Mouse (Mus musculus) cerebellum, postnatal 4 days (tissue): ENCODE results near the gene Pus7.
A peak's percentile ranks its signal among the peaks of the same experiment; 100 is the strongest.

Experiments used
- DNase-seq, 2 experiments: peaks; one replicate each; pipeline ENCODE4 v3.0.0; 2022; ENCODE audit warnings: low spot score in 2 of 2, mixed read lengths in 1 of 2

The Pus7 gene

DNA sequence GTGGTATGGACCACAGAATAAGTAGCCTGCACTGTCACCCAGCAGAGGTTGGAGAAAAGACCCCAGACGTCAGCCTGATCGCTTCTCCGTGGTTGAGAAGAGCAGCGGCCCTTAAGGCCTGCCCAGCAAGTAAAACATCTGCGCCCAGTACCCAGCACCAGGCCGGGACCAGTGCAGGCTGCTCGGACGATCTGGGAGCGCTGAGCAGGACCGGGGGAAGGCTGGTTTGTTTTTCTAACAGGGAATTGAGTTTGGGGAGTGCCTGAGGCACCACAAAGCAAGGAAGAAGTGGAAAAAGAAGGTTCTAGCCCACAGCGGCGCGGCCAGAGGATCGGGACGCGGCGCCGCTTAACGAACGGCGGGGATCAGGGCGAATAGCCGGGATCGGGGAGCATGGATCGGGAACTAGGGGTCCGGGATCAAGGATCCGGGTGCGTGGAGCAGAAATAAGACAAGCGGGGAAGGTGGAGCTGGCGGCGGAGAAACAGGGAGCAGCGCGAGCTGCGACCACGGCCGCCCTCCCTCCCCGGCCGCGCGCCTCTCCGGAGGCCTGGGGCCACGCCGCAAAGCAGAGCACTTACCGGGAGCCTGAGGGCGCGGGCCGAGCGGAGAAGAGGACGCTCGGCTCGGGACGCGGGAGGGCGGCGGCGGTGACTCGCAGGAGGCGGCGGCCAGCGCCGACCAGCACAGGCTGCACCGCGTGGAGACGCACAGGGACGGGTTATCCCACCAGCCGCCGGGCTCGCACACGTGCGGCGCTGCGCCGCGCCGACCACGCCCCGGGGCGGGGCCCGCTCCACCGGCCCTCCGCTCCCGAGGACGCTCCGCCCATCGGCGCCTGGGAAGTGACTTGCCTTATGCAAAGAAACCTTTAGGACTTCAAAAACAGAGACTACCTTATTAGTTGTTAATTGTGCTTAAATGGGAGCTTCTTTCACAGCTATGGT, at the start of gene Pus7:
Gene Pus7 (minus strand): TSS at position 781 of the 947 bp plus-strand sequence.
- peak; percentile 48 to 77 for DNase-seq

GRCm38 (mm10) chr5:23830897-23831752, 47.6 kb upstream of the Pus7 start:
- peak in 1 of 2 experiments; percentile 56 for DNase-seq

- DNase-seq = peak; percentile 52 to 63
These were observed 43.0 kb upstream of the Pus7 start for GRCm38 (mm10) chr5:23826321-23827004.

- DNase-seq = no peak
These were observed 40.7 kb upstream of the Pus7 start for GRCm38 (mm10) chr5:23824171-23824733.

DNA sequence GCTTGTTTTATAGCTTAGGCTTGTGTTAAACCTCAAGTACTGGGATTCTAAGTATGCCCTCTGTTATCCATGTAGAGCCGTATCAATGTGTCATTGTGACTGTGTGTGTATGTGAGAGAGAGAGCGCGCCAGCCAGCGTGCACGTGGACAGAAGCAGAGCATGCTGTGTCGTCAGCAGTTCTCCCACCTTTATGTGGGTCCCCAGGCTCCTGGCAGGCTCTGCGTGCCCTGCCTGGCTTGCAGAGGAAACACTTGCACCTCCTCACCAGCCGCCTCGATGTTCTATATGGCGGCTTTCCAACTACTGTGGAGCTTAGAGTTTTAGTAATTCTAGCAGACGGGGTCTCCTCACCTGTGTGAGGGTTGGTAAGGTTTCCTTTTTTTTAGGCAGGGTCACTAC, 38.8 kb upstream of the Pus7 start:
- no peak for DNase-seq

DNA sequence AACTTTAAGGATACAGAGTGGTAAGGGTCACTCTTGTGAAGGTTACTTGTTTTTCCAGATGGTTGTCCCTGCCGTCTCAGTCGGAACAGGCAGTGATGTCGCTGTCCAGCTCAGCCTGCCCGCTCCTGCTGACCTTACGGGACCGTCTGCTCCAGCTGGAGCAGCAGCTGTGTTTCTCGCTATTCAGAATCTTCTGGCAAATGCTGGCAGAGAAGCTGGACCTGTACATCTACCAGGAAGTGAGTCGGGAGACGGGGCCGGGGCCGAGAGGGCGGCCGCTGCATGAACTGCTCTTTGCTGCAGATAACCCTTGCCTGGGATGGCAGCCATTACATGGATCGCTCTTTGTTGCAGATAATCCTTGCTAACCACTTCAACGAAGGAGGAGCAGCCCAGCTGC, 33.2 kb upstream of the Pus7 start:
- no peak for DNase-seq

- no peak for DNase-seq
These were observed 31.3 kb upstream of the Pus7 start for GRCm38 (mm10) chr5:23814841-23815240.

DNA sequence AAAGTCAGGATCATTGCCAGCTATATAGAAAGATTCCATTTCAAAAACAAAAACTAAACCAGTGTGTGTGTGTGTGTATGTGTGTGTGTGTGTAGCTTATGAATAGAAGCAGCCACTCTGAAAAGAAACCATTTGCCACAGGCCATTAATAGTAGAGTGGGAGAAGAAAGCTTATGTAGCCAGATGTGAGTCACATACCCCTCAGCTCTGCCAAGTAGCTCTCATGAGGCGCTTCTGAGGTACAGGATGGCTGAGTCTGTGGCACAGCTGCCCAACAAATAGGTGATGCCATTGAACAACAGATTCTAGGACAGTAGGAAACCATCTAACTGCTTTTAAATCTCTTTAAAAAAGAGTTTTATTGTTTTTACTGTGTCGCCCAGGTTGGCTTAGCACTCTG, 9.2 kb upstream of the Pus7 start:
- DNase-seq = no peak

- DNase-seq = no peak
These were observed 5.6 kb upstream of the Pus7 start for GRCm38 (mm10) chr5:23789078-23789612.

- DNase-seq = no peak
These were observed 4.9 kb upstream of the Pus7 start for GRCm38 (mm10) chr5:23788390-23788830.

- DNase-seq = peak; percentile 98 to 99
These were observed 4.3 kb upstream of the Pus7 start, which contains the start of gene Rint1 for GRCm38 (mm10) chr5:23787536-23788389. TSS of gene Rint1 (plus strand) at chr5:23787711.

GRCm38 (mm10) chr5:23782051-23782810, 1.3 kb downstream of the Pus7 start:
- no peak for DNase-seq

- DNase-seq = no peak
These were observed 2.3 kb downstream of the Pus7 start for GRCm38 (mm10) chr5:23781172-23781571.

DNA sequence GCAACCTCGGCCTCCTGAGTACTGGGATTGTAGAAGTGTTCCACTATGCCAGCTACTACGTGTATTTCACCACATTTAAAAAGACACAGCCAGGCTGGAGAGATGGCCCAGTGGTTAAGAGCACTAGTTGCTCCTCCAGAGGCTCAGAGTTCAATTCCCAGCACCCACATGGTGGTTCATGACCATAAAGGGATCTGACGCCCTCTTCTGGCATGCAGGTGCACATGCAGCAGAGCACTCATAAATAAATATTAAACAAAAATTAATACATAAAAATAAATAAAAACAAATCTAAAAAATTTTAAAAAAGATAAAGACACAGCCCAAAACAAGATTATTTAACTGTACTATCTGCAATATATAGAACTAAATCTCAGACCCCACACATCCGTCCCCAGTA, 3.0 kb downstream of the Pus7 start:
- DNase-seq = no peak

GRCm38 (mm10) chr5:23774186-23774585, 9.3 kb downstream of the Pus7 start:
- DNase-seq = no peak

DNA sequence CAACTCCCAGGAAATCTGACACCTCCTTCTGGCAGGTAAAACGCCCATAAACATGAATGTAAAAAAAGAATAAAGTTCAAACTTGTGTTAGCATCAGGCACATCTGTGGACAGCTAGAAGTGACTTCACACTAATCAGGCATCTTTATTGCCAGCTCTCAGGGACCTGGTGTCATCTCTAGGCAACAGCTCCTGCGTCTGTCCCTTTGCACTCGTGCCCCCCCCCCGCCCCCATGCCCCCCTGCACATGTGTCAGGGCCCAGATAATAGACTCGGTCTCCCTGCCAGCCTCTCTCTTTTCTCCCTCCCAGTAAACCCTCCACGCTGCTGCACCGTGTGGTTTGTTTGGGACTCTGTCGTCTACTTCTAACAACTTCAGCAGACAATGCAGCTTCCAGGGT, 12.4 kb downstream of the Pus7 start:
- no peak for DNase-seq

GRCm38 (mm10) chr5:23764557-23764956, 19.0 kb downstream of the Pus7 start:
- DNase-seq = no peak

- no peak for DNase-seq
These were observed 21.0 kb downstream of the Pus7 start for GRCm38 (mm10) chr5:23762531-23762930.

DNA sequence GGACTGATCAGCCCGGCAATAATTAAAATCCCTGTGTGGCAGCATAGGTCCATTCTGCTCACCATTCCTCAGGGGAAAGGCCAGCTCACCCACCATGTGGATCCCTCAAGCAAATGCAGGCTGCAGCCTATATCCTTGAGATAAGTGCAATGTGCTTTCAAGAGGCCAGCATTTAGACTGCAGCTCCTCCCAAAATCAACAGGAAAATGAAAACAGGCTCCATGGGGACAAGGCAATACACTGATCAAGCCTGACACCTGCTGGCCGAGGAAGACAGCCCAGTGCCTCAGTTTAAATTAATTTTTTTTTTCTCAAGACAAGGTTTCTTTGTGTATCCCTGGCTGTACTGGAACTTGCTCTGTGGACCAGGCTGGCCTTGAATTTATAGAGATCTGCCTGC, 24.9 kb downstream of the Pus7 start:
- peak in 1 of 2 experiments; percentile 16 for DNase-seq
